Mouse (Mus musculus) frontal cortex, postnatal 25 days (tissue): ENCODE measurements at regions not wholly inside any gene's neighbourhood (a gene's known extent, or its start where the extent isn't known, plus 50 kb on each side); places are given as distances from the start of the nearest gene placed in this dataset.

ENCODE experiments used
- DNase-seq, 2 experiments: peaks; one replicate each; pipeline ENCODE4 v3.0.0; 2022; ENCODE audit warnings: low spot score in 2 of 2

DNA sequence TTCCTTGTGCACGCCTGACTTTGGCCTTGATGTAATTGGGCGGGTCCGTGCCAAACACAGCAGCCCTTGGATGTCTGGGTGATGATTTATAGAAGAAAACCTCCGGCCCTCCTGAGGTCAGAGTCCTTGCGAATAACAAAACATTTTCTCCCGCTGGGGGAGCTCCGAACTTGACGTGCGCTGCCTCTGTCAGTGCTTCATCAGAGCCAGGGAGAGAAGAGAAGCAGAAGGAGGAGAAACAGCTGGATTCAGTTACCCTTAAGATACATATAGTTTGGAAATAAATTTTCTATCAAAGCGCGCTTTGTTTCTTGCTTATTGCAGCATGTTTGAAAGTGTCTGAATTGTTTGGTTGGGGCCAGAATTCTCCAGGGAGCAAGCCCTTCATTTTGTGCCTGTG, 225.2 kb upstream of the Myocd start:
- DNase-seq = no peak

DNA sequence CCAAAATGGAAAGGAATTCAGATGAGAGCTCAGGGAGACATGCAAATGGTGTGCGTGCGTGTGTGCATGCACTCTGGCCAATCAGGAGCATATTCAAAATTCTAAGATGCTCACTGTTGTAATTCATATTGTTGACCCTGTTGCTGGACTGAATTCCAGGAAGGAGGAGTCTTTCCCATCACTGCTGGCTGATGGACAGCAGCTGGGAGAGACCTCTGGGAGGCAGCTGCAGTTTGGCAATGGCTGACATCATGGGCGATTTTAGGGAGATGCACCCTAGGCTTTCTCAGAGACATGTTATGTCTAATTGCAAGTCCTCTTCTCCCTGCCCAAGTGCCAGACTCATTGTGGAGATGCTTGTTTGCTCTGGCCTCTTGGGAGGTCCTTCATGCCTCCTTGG, 220.6 kb upstream of the Myocd start:
- DNase-seq = no peak

DNA sequence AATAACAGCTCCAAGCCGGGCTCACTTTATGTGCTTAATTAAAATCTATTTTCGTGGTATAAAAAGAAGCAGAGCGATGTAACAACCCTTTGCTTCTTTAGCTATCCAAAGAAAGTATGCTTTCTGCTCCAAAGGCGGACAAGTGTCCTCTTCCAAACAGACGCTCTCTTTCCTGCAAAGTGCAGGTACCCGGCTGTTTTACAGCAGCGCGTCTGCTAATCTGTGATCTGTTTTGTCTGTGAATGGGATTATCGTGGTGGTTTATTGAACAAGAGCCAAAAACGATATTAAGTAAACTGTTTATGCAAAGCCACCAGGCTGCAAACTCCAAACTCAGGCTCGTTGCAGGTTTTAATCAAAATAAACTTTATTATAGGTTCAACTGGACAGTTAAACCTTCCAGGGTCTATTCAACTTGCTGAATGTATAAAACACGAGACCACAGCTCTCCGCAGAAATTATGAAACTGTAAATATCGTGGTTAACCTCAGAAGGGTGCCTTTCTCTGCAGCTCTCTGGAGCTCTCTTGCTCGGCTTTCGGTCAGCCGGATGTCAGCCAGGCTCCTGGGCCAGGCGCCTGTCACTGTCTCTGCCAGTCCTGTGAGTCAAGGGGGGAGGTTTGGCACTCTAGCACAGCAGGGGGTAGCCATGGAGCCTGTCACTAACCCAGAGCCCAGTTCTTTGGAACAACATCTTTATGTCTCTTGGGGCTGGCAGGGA, 206.2 kb upstream of the Myocd start:
- no peak for DNase-seq

DNA sequence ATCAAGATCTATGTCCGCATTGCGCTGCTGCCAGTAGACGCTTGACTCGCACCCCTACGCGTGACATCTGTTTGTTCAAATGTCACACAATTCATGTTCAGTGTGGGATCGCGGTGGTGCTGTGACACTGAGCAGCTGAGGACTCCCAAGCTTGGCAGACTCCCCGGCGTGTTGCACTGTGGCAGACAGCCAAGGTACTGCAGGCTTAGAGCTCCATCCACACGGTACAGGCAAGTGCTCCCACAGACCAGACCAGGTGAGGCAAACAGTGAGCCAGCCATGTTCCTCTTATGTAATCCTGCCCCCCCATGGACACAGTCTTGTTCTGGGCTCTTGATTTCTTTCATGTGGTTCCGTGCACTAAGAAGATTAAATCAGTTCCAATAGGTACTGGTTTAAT, 205.5 kb upstream of the Myocd start:
- DNase-seq = peak; percentile 43 to 57

DNA sequence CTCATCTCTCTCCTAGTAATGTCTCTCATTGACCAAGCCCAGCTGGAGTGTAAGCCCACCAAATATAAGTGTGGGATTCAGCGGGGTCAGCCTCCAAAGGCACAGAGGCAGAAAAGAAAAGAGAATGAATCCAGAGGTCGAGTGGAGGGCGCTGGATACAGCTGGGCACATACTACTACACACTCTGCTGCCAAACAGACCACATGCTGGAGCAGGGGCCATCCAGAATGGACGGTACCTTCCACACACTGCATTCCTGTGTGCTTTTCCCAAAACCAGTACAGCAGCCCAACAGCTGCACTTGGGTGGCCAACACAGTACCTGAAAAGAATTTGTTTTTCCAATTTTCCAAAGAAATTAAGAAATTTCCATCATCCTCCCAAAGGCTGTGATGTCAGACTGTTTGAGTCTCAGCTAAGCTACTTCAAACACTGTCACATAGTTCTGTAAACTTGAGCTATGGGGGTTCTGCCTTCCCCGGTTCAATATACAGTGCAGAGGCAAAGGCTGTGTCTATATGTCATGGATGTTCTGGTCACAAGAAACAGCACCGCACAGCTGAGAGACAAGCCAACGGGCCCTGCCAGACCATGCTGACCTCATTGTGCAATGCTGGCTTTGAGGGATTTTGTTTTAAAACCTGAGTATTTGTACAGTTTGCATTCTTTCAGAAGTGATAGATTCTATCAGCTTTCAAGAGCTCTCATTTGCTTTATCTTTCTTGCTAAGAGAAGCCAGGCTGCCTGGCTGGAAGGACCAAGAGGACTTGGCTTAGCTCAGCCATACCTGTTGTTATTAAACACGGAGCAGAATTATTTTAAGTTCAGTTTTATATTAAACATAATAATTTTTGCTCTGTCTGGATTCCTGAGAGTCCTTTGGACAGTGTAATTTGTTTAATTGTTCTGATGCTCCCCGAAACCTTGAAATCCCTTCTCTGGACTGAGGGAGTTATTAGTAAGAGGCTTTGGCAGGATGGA, 200.3 kb upstream of the Myocd start:
- DNase-seq = no peak

DNA sequence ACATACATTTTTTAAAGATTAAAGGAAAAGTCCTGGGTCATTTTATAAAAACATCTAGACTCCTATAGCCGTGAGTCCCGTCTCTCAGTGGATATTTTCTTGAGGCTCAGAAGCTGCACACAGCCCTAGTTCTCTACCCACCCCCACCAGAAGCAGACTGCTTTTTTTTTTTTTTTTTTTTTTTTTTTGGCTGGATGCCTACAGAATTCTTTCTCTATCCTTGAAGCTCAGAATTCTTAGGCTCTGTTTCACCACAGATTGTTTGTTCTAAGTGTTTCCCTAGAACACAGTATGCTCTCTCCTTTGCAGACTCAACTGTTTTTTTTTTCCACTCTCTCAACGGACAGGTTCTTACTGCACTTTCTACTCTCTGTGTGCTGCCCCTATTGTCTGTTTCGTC, 191.3 kb upstream of the Myocd start:
- no peak for DNase-seq

DNA sequence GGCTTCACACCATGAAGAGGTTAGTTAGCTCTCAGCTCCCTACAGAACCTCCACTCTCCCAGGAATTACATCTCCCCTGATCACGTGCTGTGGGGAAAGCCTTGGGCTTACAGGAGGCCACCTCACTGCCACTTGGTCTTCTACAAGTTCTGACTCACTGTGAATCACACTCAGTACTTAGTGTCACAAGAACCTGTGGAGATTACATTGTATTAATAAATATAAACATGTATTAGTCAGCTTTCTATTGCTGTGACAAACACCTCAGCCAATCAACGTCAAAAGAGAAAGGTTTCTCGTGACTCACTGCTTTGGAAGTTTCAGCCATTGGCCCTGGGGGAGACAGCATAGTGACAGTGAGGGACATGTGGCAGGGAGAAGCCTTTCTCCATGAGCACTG, 178.6 kb upstream of the Myocd start:
- no peak for DNase-seq

DNA sequence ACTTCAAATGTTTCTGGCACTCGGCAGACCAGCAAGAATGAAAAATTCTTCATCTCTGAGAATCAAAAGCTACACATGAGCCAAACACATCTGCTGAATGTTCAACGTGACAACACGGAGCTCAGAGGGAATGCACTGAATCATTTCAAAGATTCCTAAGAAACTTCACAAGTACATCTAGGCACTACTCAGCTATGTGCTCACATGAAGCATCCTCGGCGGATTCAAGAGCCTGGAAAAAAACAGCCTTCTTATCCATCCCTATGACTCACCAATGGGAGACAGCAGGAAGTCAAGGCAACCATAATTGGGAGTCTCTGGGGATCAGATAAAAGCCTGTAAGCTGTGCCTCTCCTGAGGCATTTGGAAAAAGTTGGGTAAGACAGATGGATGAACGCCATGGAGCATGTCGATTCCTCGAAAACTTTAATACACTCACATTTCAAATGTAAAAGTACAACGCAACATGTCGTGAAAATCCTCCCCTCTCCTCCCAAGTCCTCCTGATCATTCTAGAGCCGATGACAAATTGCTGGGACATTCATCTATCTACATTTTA, 173.8 kb upstream of the Myocd start:
- no peak for DNase-seq

DNA sequence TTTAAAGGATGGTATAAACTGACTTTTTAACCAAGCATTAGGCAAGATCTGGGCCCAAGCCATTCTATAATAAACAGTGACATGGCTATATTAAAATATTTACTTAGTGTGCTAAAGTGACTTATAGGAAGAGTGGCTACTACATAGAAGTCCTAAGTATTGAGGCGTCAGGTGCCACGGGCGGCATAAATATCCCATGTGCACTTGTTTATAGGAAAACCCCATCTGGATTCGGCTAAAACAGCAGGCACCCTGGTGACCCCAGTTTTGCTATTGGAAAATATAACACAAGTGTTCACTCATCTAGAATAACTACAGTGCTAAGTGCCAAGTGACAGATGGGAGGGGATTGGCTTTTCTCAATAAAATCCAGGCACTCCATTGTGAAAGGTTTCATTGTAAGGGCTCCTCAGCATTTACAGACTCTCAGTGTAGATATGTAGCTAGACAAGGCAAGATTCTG, 165.9 kb upstream of the Myocd start:
- no peak for DNase-seq

DNA sequence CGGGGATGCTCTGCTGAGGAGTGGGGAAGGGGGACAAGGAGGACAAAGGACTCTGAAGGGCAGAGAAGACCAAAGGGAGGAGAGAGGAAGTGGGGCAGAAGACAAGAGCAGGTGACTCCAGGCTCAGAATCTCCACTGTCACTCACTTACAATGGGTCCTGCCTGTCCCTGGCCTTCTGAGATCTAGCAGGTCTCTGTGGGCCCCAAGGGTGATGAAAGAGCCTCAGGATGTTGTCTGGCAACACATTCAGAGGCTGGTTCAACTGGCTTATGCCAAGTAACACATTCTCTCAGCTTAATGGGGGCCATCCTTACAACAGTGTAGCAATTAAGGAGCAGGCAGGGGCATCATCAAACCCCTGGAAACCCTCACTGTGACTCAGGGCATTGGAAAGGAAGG, 152.1 kb upstream of the Myocd start:
- DNase-seq = no peak

DNA sequence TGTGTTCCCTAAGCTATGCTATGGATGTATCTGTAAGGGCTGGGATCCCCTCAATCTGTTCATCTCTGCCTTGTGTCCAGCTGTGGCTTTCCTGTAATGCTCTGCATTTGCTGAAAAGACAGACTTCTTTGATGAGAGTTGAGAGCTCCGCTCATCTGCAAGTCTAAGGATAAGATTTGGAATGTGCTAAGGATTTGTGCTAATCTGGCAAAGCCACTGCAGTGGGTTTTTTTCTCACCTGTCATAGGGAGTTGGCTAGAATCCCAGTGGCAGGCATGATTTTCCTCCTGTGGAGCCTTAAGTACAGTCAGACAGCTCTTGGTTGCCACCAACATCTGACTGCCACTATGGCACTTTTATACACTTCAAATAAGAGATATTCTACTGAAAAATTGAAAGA, 138.8 kb upstream of the Myocd start:
- DNase-seq = peak in 1 of 2 experiments; percentile 8

DNA sequence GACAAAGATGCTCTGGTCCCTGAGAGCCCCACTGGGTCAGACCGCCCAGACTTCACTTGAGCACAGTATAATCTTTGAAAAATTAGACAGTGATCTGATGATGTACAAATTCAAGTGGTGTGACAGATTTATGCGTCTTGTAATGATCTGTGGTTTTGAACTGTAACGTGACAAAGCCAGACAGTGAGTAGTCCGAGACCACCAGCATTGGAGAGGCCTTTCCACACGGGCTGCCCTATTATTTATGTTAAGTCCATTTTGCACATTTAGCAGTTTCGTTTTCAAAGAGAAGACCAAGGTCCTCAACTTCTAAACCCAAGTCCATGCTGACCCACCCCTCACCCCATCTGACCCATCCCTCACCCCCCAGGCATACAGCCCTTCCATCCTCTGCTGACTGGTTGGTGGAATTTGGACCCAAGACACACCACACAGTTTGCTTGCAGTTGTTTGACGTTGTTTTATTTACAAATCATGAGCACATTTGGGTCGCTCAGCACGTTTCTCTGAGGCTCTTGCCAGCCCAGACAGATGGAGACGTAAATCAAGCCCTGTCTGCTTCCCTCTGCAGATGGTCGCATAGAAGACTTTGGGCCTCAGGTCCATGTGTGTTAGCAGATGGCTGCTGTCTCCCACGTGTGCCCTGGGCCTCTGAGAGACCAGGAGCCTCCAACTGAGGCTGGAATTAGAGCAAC, 132.8 kb upstream of the Myocd start:
- DNase-seq = no peak

DNA sequence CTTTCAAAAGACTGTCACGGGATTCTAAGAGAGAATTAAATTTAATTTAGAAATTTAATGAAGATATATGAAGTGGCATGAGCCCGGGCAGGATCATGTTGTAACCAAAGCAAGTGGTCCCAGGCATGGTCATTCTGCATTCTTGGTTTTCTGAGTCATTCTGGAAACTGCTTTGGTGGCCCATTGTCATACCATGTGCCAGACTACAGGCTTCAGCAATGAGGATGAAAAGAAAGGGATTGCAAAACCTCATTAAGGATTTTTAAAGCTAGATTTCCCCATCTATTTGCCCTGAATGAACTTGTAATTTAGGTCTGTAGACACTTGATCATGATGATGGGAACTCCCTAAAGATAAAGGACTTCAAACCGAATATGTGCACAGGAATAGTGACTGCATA, 119.4 kb upstream of the Myocd start:
- DNase-seq = no peak

DNA sequence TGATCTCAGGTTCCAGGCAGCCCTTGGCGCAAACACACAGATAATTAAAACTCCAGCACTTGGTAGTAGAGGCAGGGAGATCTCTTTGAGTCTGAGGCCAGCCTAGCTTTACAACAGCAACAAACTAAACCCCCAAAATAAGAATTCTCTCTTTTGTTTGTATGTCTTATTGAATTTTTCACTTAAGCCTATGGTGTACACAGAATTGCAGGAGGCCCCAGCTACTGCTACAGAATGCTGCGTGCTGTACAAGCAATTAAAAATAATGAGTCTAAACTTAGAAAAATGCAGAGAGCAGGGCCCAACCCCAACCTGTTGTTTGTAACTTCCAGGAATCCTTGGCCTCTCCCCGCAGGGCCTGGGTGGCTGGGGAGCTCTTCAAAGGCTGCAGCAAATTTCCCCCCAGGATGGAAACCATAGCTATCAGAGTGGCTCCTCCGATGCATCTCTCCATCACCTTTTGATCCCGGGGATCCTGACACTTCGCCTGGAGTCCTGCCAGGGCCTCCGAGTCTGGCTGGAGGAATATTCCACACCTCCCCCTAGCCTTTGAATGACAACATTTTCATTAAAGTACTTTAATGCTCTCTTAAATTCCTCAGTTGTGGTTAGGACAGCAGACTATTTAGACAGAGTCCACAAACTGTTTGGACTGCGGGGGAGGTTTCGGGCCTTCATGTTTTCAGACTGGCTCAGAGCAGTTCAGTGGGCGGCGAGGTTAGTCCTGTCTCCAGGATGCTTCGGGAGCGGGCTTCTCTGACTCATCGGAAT, 116.7 kb upstream of the Myocd start:
- no peak for DNase-seq

DNA sequence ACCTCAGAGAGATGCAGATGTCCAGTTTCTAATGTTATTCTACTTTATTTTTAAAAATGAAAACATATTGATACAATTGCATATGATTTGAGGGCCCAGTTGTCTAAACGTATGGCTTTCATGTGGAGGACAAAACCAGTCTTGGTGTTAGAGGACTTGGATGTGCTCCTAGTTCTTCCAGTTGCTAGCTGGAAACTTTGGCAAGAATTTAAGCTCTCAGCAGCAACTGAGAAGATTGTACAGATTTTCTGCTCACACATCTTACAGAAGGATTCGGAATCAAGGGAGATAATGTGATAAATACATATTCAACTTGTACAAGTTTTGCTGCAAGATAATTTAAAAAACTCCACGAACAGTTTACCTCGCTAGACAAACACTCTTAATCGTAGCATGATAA, 105.6 kb upstream of the Myocd start:
- DNase-seq = no peak

DNA sequence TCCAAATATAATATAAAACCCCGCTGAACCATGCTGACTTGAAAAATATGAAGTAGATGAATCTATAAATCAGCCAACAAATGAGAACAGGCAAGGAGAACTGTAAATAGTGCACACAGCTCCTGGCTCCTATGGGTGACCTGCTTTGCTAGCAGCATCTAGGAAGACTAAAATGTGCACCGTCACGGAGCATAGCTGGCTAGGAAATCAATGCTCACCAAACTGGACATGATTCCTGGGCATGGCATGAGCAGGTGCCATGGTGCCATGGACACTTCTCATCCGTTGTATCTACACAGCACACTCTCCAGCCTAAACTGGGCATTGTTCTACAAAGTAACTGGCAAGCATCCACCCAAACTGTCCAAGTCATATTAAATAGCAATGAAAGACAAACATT, 103.3 kb upstream of the Myocd start:
- no peak for DNase-seq

DNA sequence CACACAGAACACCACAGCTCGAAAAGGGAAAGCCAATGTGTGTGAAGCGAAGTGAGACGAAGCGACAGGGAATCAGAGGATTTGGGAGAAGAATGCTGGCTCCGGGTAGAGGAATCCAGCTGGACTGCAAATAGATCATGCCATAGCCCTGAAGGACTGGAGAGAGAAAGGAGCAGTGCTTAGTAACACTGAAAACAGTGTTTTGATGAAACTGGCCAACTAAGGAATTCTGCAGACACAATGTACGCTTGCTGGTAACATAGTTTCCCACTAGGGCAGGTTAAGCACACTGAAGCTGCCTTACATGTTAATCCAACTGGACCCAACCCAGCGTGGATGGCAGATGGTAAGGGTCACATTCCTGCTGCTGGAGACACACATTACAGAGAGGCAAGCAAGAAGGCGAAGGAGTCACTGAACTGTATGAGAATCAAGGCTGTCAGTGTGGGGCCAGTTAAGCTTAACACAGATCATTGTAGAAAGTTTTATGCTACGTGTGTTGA, 102.6 kb upstream of the Myocd start:
- DNase-seq = no peak

DNA sequence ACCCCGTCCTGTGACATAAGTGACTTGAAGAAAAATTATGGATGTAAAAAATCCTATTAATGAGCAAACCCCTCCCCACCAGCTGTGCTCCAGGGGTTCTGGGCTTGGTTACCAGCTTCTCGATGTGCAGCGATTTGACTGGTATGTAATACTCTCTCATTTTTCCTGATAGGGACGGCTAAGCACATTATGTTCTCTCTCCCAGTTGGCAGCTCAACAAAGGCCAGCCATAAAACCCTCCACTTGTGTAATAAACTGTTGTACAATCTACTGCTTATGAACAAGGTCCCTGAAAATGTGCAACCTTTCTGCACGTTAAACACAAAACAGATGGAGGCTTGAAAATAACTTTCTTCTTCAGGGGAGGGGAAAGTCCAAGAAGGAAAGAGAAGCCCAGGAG, 98.0 kb upstream of the Myocd start:
- DNase-seq = no peak

DNA sequence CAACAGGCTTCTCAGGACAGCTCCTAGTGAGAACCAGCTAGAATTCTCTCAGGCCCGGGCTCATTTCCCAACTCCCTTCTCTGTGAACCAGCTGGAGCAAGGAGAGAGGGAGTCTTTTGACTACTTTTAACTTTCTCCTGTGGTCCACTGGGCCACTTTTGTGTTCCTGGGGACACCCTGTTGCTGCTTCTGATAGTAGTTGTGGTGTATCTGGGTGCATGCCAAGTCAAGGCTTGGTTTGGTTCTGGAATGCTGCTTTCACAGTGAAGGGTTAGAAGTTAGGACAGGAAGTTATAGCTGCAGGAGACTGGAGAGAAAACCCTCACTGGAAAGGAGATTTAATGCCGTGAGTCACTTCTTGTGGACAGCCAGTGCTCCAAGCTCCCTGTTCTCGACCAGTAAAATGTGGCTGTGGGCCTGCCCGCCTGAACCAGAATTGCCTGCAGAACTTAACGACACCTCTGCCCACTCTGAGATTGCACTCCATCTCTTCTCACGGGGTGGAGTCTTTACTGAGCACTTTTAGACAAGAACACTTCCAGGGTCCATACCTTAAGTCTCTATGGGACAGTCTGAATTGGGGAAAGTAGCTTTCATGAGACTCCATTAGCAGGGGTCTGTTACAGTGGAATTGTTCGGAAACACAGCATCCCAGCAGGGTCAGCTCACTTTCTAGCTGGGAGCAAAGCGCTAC, 97.0 kb upstream of the Myocd start:
- no peak for DNase-seq

DNA sequence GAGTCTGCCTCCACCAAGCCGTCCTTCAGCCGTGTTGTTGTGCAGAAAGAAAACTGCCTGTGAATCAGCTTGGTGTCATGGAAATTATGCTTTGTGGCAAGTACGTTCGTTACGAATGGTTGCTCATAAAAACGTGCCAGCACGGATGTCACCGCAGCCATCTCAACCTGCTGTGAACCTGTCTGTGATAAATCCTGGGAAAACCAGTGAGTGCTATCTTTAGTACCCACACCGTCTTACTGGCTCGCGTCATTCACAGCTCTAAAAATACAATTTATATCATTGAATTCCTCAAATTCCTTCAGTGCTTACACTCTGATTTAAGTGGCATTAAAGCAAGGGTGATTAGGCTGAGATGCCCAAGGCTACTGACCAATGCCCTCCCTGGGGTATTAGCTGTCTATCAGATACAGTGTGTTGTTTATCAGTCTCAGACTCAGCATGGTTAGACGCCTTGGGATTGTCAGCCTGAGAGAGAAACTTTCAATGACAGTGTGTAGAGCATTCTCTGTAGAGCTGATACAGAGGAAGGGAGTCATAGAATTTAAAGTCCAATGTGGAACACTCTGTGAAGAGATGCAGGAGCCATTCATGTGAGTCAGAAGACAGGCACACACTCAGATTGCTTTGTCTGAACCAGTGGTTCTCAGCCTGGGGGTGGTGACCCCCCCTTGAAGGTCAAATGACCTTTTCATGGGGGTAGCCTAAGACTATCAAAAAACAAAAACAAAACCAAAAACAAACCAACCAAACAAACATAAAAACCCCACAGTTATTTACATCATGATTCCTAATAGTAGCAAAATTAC, 96.2 kb upstream of the Myocd start:
- DNase-seq = no peak
